Mouse (Mus musculus) stomach, postnatal 0 days (tissue): ENCODE measurements at regions not wholly inside any gene's neighbourhood (a gene's known extent, or its start where the extent isn't known, plus 50 kb on each side); places are given as distances from the start of the nearest gene placed in this dataset.
A peak's percentile ranks its signal among the peaks of the same experiment; 100 is the strongest.

Experiments used
- ATAC-seq: fragments of 200-750 bp; cut with Nextera tagmentation; 2 replicates; pipeline ENCODE4 v1.8.0; 2017; ENCODE audit not compliant: low FRiP score, low TSS enrichment
- DNase-seq: peaks from one replicate; pipeline ENCODE4 v3.0.0-alpha.2; 2016; ENCODE audit warnings: low spot score
- H3K27ac ChIP-seq: fragments of 300-500 bp; sonication (generic); replicated peaks from 2 replicates; pipeline ENCODE4 v1.5.1; 2014; ENCODE audit warnings: mild to moderate bottlenecking, control low read depth
- H3K27me3 ChIP-seq: fragments of 300-500 bp; sonication (generic); 2 replicates; pipeline ENCODE4 v1.6.1; 2014; ENCODE audit warnings: low read length; ENCODE audit not compliant: control insufficient read depth, insufficient read depth
- H3K36me3 ChIP-seq: fragments of 300-500 bp; sonication (generic); 2 replicates; pipeline ENCODE4 v1.6.1; 2014; ENCODE audit warnings: low read length, mixed read lengths; ENCODE audit not compliant: control insufficient read depth, insufficient read depth
- H3K4me1 ChIP-seq: fragments of 300-500 bp; sonication (generic); replicated peaks from 2 replicates; pipeline ENCODE4 v1.6.1; 2014; ENCODE audit warnings: antibody characterized with exemption; ENCODE audit not compliant: control insufficient read depth, insufficient read depth
- H3K4me2 ChIP-seq: fragments of 300-500 bp; sonication (generic); replicated peaks from 2 replicates; pipeline ENCODE4 v1.6.1; 2014; ENCODE audit warnings: low read depth, mild to moderate bottlenecking, control low read depth, moderate library complexity
- H3K4me3 ChIP-seq: fragments of 300-500 bp; sonication (generic); 2 replicates; pipeline ENCODE4 v1.5.1; 2014; ENCODE audit warnings: low read depth, low read length, control low read depth
- H3K9ac ChIP-seq: fragments of 300-500 bp; sonication (generic); 2 replicates; pipeline ENCODE4 v1.6.1; 2014; ENCODE audit warnings: mild to moderate bottlenecking, low read length, control low read depth, mixed read lengths
- H3K9me3 ChIP-seq: fragments of 300-500 bp; sonication (generic); 2 replicates; pipeline ENCODE4 v1.6.1; 2016; ENCODE audit warnings: low read length; ENCODE audit not compliant: control insufficient read depth
- CTCF ChIP-seq: IDR thresholded peaks from 2 replicates; pipeline ENCODE4 v1.5.1; 2016; ENCODE audit warnings: antibody characterized with exemption, low read depth, mild to moderate bottlenecking, moderate library complexity
- EP300 ChIP-seq: optimal IDR thresholded peaks from 2 replicates; pipeline ENCODE3; 2016; ENCODE audit warnings: antibody characterized with exemption
- WGBS: fragments of 180-500 bp; shearing (Covaris S2); extraction: QIAGEN DNeasy Blood & Tissue Kit; methylation state at CpG from one replicate; pipeline ENCODE4 v1.1.7; 2014; 5-methylcytosine and 5-hydroxymethylcytosine counted together

DNA sequence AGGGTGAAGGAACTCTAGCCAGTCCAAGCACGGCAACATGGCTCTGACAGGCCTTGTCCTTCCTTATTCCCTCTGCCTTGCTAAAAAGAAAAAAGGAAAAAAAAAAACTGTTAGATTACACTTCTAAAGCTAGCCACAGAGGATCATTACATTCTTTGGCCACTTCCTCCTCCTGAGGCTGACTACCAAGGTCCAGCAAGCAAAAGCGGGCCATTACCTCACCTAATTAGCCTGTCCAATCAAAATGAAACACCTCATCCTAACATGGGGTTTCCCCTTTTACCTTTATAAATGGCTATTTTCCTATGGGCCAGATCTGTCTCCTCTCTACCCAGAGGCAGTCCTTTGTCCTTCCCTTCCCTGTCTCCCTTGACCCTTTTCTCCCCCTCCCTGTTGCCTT is 102.2 kb downstream of the Pih1h3b start:
- Histone ChIP-seq H3K27ac (no peak overlapping the region), H3K27me3 (no peaks in the 10 kb centered on the region), H3K4me2 (no peak overlapping the region), H3K4me3 (no peak overlapping the region), H3K36me3 (no peaks in the 10 kb centered on the region), H3K9me3 (no peaks in the 10 kb centered on the region), H3K9ac (no peak overlapping the region), H3K4me1 (no peaks in the 10 kb centered on the region)
- ATAC-seq = peak; percentile 35; the same call in 1 of the 2 replicates
- no peak for DNase-seq
- WGBS = 86% methylated on average over 2 of the region's 2 CpGs
- no peak for TF ChIP-seq EP300
- TF ChIP-seq CTCF = no peak

DNA sequence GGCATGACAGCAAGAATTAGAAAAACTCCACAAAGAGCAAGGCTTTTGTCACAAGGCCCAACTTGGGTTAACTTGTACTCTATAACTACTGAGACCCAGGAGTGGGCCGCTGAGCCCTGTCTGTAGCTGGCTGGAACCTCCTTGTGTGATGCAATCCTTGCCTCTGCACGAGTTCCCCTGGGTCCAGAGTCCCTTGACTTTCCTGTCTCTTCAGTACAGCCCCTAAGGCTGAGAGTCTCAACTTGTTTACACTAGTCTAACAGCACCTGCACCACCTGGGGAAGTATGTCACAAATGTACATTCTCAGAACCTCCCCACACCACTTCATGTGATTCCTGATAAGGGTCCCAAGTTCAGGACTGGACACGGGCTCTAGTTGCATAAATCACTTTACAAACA is 103.3 kb downstream of the Pih1h3b start:
- TF ChIP-seq CTCF (no peak), EP300 (no peak)
- 56% methylated on average over 3 of the region's 3 CpGs for WGBS
- no peaks in the 10 kb centered on the region for H3K9me3 ChIP-seq
- H3K9ac ChIP-seq = no peak overlapping the region
- DNase-seq = no peak
- H3K4me1 ChIP-seq = no peaks in the 10 kb centered on the region
- H3K27ac ChIP-seq = no peak overlapping the region
- no peaks in the 10 kb centered on the region for H3K27me3 ChIP-seq
- no peak overlapping the region for H3K4me3 ChIP-seq
- H3K36me3 ChIP-seq = no peaks in the 10 kb centered on the region
- H3K4me2 ChIP-seq = no peak overlapping the region
- ATAC-seq = no peak

DNA sequence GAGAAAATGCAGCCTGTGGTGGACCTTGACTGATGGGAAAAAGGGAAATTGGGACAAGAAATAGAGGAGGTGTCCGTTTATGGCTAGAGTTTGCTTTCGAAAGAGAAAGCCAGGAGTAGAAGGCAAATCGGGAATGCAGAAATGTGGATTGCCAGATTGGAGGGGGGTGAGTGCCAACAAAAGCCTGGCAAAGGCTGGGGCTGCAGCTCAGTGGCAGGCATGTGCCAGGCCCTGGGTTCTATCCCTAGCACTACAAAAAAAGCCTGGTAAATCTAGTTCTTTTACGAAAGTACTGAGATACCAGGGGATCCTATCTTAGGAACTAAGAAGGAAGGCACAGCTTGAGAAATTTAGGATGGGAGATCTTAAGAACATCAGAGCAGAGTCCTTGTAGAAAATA is 117.2 kb downstream of the Pih1h3b start:
- WGBS = 79% methylated on average over 4 of the region's 4 CpGs

DNA sequence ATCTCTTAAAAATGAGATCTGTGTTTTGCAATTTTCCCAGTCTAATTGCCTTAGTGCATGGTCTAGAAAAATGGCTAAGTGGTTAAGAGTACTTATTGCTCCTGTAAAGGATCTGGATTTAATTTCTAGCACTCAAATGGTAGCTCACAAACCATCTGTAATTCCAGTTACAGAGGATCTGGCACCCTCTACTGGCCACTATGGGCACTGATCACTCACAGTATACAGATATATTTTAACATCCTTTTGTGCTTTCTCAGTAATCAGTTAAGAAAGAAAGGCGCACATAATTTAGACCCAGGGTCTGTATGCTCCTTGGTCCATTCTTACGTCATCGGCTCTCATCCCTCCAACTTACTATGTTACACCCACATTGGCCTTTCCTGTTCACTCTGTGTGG is 120.3 kb downstream of the Pih1h3b start:
- no peak overlapping the region for H3K4me2 ChIP-seq
- TF ChIP-seq CTCF (peak; percentile 64), EP300 (no peak)
- H3K27me3 ChIP-seq = no peaks in the 10 kb centered on the region
- no peaks in the 10 kb centered on the region for H3K36me3 ChIP-seq
- 94% methylated on average over 3 of the region's 3 CpGs for WGBS
- H3K27ac ChIP-seq = no peak overlapping the region
- H3K4me1 ChIP-seq = no peaks in the 10 kb centered on the region
- no peaks in the 10 kb centered on the region for H3K9me3 ChIP-seq
- no peak overlapping the region for H3K4me3 ChIP-seq
- DNase-seq (no peak), ATAC-seq (no peak)
- no peak overlapping the region for H3K9ac ChIP-seq

More for the DNA sequence above, 117.2 kb downstream of the Pih1h3b start:
- Histone ChIP-seq H3K27me3 (no peaks in the 10 kb centered on the region), H3K36me3 (no peaks in the 10 kb centered on the region), H3K4me3 (no peak overlapping the region), H3K9ac (no peak overlapping the region), H3K9me3 (no peaks in the 10 kb centered on the region), H3K4me1 (no peaks in the 10 kb centered on the region), H3K27ac (no peak overlapping the region), H3K4me2 (no peak overlapping the region)
- ATAC-seq (no peak), DNase-seq (no peak)
- TF ChIP-seq CTCF = no peak
- no peak for TF ChIP-seq EP300

DNA sequence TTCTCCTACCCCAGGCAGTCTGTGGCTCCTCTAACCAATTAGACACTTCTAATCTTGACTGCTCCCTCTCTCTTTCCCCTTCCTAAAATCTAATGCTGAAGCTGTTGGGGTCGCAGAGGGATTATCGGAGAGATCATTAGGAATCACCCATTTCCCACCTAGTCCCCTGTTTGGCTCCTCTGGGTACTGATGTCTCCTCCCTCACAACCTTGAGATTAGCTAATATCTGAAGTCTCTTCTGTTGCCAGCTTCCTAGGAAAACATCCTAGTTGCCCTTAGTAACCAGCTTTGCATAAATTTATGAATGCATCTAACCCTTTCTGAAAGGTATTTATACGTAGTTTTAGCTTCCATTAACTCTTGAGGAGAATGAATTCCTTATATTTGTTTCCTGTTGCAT is 138.4 kb upstream of the Frmpd3 start:
- TF ChIP-seq EP300 (no peak), CTCF (no peak)
- H3K9me3 ChIP-seq = no peaks in the 10 kb centered on the region
- no peaks in the 10 kb centered on the region for H3K27me3 ChIP-seq
- H3K36me3 ChIP-seq = no peaks in the 10 kb centered on the region
- ATAC-seq (no peak), DNase-seq (no peak)
- no peak overlapping the region for H3K27ac ChIP-seq
- no peaks in the 10 kb centered on the region for H3K4me1 ChIP-seq
- WGBS = 71% methylated on average over 3 of the region's 3 CpGs
- H3K9ac ChIP-seq = no peak overlapping the region
- H3K4me3 ChIP-seq = no peak overlapping the region
- H3K4me2 ChIP-seq = no peak overlapping the region

DNA sequence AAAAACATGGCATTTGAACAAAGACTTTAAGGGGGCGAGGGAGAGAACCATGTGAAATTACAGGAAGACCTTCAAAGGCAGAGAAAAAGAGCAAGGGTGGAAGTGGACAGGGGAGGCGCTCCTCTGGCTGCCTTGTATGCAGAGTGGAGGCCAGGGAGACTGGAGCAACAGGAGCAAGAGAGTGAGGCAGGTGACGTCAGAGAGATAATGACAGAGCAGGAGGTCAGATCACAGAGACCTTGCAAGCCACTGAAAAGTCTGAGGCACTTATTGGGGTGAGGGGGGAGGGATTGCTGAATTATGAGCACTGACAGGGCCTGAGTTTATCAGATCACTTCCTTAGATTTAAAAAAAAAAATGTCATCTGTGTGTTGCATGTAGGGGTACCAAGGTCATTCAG is 133.3 kb upstream of the Frmpd3 start:
- Histone ChIP-seq H3K4me3 (no peak overlapping the region), H3K27ac (no peak overlapping the region), H3K4me1 (no peaks in the 10 kb centered on the region), H3K9ac (no peak overlapping the region), H3K27me3 (no peaks in the 10 kb centered on the region), H3K4me2 (no peak overlapping the region), H3K9me3 (no peaks in the 10 kb centered on the region), H3K36me3 (no peaks in the 10 kb centered on the region)
- WGBS = 60% methylated on average over 3 of the region's 3 CpGs
- no peak for DNase-seq
- TF ChIP-seq EP300 (no peak), CTCF (no peak)
- no peak for ATAC-seq
